Mouse (Mus musculus): ENCODE measurements around the gene Wdr46. TPM values are rescaled to one million over a fixed set of nuclear protein-coding genes. Genes with fewer than 3 reads are reported as not detected.

Wdr46 gene
- polyA plus RNA-seq, 1 experiment from 2014 or later: 31.8 TPM

DNA sequence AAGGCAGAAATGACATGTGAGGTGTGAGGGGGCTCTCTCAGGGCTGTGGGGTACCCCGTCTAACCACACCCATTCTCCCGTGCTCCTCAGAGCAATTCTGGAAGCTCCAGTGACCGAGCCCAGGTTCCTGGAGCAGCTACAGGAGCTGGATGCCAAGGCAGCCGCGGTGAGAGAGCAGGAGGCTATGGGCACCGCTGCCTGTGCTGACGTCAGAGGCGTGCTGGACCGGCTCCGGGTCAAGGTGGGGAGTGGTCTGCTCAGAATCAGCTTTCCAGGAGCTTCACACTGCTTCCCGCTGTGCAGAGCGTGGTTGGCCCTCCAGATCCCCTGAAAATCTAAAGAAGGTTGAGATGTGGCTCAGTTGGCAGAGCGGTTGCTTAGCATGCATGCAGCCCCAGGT lies 18.7 kb downstream of the Wdr46 start:
- no peak for ATAC-seq (replicated peaks; ENCODE audit: low FRiP score, low TSS enrichment, low read depth)
- peaks cover 56% of the 10 kb centered on the region for H3K36me3 ChIP-seq (ENCODE audit: control insufficient read depth, insufficient read depth, low read length)

DNA sequence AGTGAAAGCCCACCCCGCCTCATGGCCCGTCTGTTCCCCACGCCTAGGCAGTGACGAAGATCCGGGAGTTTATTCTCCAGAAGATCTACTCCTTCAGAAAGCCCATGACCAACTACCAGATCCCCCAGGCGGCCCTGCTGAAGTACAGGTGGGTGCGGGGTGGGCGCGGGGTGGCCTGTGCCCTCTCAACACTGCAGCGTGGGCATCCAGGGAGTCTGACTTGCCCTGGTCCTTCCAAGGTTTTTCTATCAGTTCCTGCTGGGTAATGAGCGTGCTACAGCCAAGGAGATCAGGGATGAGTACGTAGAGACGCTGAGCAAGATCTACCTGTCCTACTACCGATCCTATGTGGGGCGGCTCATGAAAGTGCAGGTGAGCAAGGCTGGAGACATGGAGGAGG lies 19.5 kb downstream of the Wdr46 start:
- peaks cover 7% of the 10 kb centered on the region; the same call in 1 of the 2 replicates for H3K4me1 ChIP-seq (replicated peaks; ENCODE audit: control insufficient read depth, insufficient read depth, low read length)
- no peak overlapping the region for H3K9ac ChIP-seq (ENCODE audit: low read length)
- H3K27ac ChIP-seq (ENCODE audit: low read depth): no peak overlapping the region
- ATAC-seq (replicated peaks; ENCODE audit: low FRiP score, low TSS enrichment, low read depth) (no peak), DNase-seq (ENCODE audit: low spot score) (no peak)
- no peak overlapping the region for H3K4me2 ChIP-seq (ENCODE audit: low read length)
- no peaks in the 10 kb centered on the region for H3K9me3 ChIP-seq (ENCODE audit: control insufficient read depth, low read length)
- 94% methylated on average over 15 of the region's 15 CpGs for WGBS
- H3K27me3 ChIP-seq (replicated peaks; ENCODE audit: control insufficient read depth, insufficient read depth, low read length): no peaks in the 10 kb centered on the region
- H3K4me3 ChIP-seq (ENCODE audit: low read depth, low read length): no peak overlapping the region
- peaks cover 52% of the 10 kb centered on the region for H3K36me3 ChIP-seq (ENCODE audit: control insufficient read depth, insufficient read depth, low read length)

More for the DNA sequence above, 18.7 kb downstream of the Wdr46 start:
- Histone ChIP-seq H3K4me3 (ENCODE audit: low read depth, low read length) (no peak overlapping the region), H3K27ac (ENCODE audit: low read depth) (no peak overlapping the region), H3K4me2 (ENCODE audit: low read length) (no peak overlapping the region), H3K9ac (ENCODE audit: low read length) (no peak overlapping the region), H3K27me3 (replicated peaks; ENCODE audit: control insufficient read depth, insufficient read depth, low read length) (no peaks in the 10 kb centered on the region), H3K9me3 (ENCODE audit: control insufficient read depth, low read length) (no peaks in the 10 kb centered on the region), H3K4me1 (replicated peaks; ENCODE audit: control insufficient read depth, insufficient read depth, low read length) (peaks cover 13% of the 10 kb centered on the region)
- no peak for DNase-seq (ENCODE audit: low spot score)
- WGBS: 95% methylated on average over 13 of the region's 13 CpGs

DNA sequence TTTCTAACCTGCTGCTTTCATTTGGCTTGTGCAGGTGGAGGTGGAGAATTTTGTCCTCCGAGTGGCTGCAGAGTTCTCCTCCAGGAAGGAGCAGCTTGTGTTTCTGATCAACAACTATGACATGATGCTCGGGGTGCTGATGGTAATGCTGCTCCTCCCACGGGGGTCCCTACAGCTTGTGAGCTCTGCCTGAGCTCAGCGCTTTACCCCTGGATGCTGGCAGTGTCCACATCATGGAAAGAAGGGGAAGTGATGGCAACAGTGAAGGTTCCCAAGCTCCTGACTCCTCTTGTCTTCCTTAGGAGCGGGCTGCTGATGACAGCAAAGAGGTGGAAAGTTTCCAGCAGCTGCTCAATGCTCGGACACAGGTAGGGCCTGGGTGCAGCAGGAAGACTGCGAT lies 22.4 kb downstream of the Wdr46 start:
- ATAC-seq (replicated peaks; ENCODE audit: low FRiP score, low TSS enrichment, low read depth): no peak
- H3K9ac ChIP-seq (ENCODE audit: low read length): no peak overlapping the region
- H3K4me3 ChIP-seq (ENCODE audit: low read depth, low read length): no peak overlapping the region
- peaks cover 63% of the 10 kb centered on the region for H3K36me3 ChIP-seq (ENCODE audit: control insufficient read depth, insufficient read depth, low read length)
- H3K27me3 ChIP-seq (replicated peaks; ENCODE audit: control insufficient read depth, insufficient read depth, low read length): no peaks in the 10 kb centered on the region
- no peaks in the 10 kb centered on the region for H3K4me1 ChIP-seq (replicated peaks; ENCODE audit: control insufficient read depth, insufficient read depth, low read length)
- no peak overlapping the region for H3K27ac ChIP-seq (ENCODE audit: low read depth)
- 92% methylated on average over 7 of the region's 7 CpGs for WGBS
- H3K9me3 ChIP-seq (ENCODE audit: control insufficient read depth, low read length): no peaks in the 10 kb centered on the region
- no peak for DNase-seq (ENCODE audit: low spot score)
- no peak overlapping the region for H3K4me2 ChIP-seq (ENCODE audit: low read length)

DNA sequence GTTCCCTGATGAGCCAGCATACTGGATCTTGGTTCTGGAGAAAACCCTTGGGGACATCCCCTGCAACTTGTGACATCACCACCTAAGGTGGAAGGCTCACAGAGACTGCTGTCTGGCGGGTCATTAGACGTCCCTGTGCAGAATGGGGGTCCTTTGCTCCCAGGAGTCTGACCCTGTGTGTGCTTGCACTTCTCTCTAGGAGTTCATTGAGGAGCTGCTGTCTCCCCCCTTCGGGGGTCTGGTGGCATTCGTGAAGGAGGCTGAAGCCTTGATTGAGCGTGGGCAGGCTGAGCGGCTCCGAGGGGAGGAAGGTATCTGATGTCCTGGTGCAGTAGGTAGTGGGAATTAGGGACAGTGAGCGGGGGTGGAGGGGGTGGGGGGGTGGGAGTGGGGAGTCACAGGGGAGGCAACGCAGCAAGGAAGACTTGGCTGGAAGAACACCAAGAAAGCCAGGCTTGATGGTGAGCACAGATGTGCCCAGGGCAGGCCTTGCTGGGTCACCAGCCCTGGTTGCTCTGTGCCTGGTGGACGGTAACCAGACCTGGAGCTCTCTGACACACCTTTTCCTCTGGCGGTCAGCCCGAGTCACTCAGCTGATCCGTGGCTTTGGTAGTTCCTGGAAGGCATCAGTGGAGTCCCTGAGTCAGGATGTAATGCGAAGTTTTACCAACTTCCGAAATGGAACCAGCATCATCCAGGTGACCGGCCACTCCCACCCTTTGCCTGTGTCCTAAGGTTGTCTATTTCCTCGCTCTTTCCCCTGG lies 24.8 kb downstream of the Wdr46 start:
- Histone ChIP-seq H3K27ac (ENCODE audit: low read depth) (no peak overlapping the region), H3K4me3 (ENCODE audit: low read depth, low read length) (no peak overlapping the region), H3K9ac (ENCODE audit: low read length) (no peak overlapping the region), H3K9me3 (ENCODE audit: control insufficient read depth, low read length) (no peaks in the 10 kb centered on the region), H3K27me3 (replicated peaks; ENCODE audit: control insufficient read depth, insufficient read depth, low read length) (no peaks in the 10 kb centered on the region), H3K4me1 (replicated peaks; ENCODE audit: control insufficient read depth, insufficient read depth, low read length) (no peaks in the 10 kb centered on the region), H3K4me2 (ENCODE audit: low read length) (no peak overlapping the region), H3K36me3 (ENCODE audit: control insufficient read depth, insufficient read depth, low read length) (peaks cover 43% of the 10 kb centered on the region)
- WGBS: 87% methylated on average over 17 of the region's 17 CpGs
- ATAC-seq (replicated peaks; ENCODE audit: low FRiP score, low TSS enrichment, low read depth) (no peak), DNase-seq (ENCODE audit: low spot score) (no peak)

GRCm38 (mm10) chr17:33965846-33966550 lies 25.5 kb downstream of the Wdr46 start:
- ATAC-seq (replicated peaks; ENCODE audit: low FRiP score, low TSS enrichment, low read depth): no peak

DNA sequence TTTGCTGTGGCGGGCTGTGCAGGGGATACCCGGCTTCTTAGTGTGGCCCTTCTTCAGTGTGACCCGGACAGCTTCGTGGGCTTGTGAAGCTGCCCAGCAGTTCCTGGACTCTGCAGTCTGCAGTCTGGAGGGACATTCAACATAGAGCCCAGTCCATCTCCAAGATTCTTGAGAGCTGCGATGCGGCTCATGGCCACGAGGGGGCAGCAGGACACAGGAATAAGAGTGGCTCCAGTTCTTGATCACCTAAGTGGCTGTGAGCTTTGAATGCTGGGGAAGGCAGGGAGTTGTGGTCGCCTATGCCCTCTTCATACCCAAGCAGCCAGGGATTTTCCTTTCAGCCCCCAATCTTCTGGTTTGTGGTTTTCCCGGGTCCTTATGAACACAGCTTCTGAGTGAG lies 28.0 kb downstream of the Wdr46 start:
- H3K4me3 ChIP-seq (ENCODE audit: low read depth, low read length): no peak overlapping the region
- ATAC-seq (replicated peaks; ENCODE audit: low FRiP score, low TSS enrichment, low read depth): peak; percentile 50; the same call in 1 of the 2 replicates
- H3K27me3 ChIP-seq (replicated peaks; ENCODE audit: control insufficient read depth, insufficient read depth, low read length): no peaks in the 10 kb centered on the region
- no peaks in the 10 kb centered on the region for H3K4me1 ChIP-seq (replicated peaks; ENCODE audit: control insufficient read depth, insufficient read depth, low read length)
- H3K9me3 ChIP-seq (ENCODE audit: control insufficient read depth, low read length): no peaks in the 10 kb centered on the region
- H3K4me2 ChIP-seq (ENCODE audit: low read length): no peak overlapping the region
- H3K27ac ChIP-seq (ENCODE audit: low read depth): no peak overlapping the region
- DNase-seq (ENCODE audit: low spot score): peak; percentile 94
- WGBS: 5% methylated on average over 9 of the region's 9 CpGs
- H3K9ac ChIP-seq (ENCODE audit: low read length): no peak overlapping the region
- H3K36me3 ChIP-seq (ENCODE audit: control insufficient read depth, insufficient read depth, low read length): peaks cover 13% of the 10 kb centered on the region; the same call in 1 of the 2 replicates

More at GRCm38 (mm10) chr17:33965846-33966550, 25.5 kb downstream of the Wdr46 start:
- no peak for DNase-seq (ENCODE audit: low spot score)
- Histone ChIP-seq H3K4me2 (ENCODE audit: low read length) (no peak overlapping the region), H3K27ac (ENCODE audit: low read depth) (no peak overlapping the region), H3K9me3 (ENCODE audit: control insufficient read depth, low read length) (no peaks in the 10 kb centered on the region), H3K4me1 (replicated peaks; ENCODE audit: control insufficient read depth, insufficient read depth, low read length) (no peaks in the 10 kb centered on the region), H3K27me3 (replicated peaks; ENCODE audit: control insufficient read depth, insufficient read depth, low read length) (no peaks in the 10 kb centered on the region), H3K36me3 (ENCODE audit: control insufficient read depth, insufficient read depth, low read length) (peaks cover 38% of the 10 kb centered on the region), H3K9ac (ENCODE audit: low read length) (no peak overlapping the region), H3K4me3 (ENCODE audit: low read depth, low read length) (no peak overlapping the region)
- 85% methylated on average over 16 of the region's 16 CpGs for WGBS

- 31% methylated on average over 5 of the region's 5 CpGs for WGBS
- Histone ChIP-seq H3K36me3 (ENCODE audit: control insufficient read depth, insufficient read depth, low read length) (peaks cover 13% of the 10 kb centered on the region; the same call in 1 of the 2 replicates), H3K4me3 (ENCODE audit: low read depth, low read length) (no peak overlapping the region), H3K27me3 (replicated peaks; ENCODE audit: control insufficient read depth, insufficient read depth, low read length) (no peaks in the 10 kb centered on the region), H3K9ac (ENCODE audit: low read length) (no peak overlapping the region), H3K27ac (ENCODE audit: low read depth) (no peak overlapping the region), H3K9me3 (ENCODE audit: control insufficient read depth, low read length) (no peaks in the 10 kb centered on the region), H3K4me1 (replicated peaks; ENCODE audit: control insufficient read depth, insufficient read depth, low read length) (no peaks in the 10 kb centered on the region), H3K4me2 (ENCODE audit: low read length) (no peak overlapping the region)
- ATAC-seq (replicated peaks; ENCODE audit: low FRiP score, low TSS enrichment, low read depth): peak; percentile 18; the same call in 1 of the 2 replicates
- DNase-seq (ENCODE audit: low spot score): no peak
Measured at GRCm38 (mm10) chr17:33968927-33969326, 28.5 kb downstream of the Wdr46 start.

- no peak for DNase-seq (ENCODE audit: low spot score)
- H3K9ac ChIP-seq (ENCODE audit: low read length): no peak overlapping the region
- H3K27me3 ChIP-seq (replicated peaks; ENCODE audit: control insufficient read depth, insufficient read depth, low read length): no peaks in the 10 kb centered on the region
- no peak for ATAC-seq (replicated peaks; ENCODE audit: low FRiP score, low TSS enrichment, low read depth)
- H3K4me3 ChIP-seq (ENCODE audit: low read depth, low read length): no peak overlapping the region
- H3K27ac ChIP-seq (ENCODE audit: low read depth): no peak overlapping the region
- H3K4me1 ChIP-seq (replicated peaks; ENCODE audit: control insufficient read depth, insufficient read depth, low read length): no peaks in the 10 kb centered on the region
- WGBS: 67% methylated on average over 4 of the region's 4 CpGs
- H3K36me3 ChIP-seq (ENCODE audit: control insufficient read depth, insufficient read depth, low read length): peaks cover 13% of the 10 kb centered on the region; the same call in 1 of the 2 replicates
- no peak overlapping the region for H3K4me2 ChIP-seq (ENCODE audit: low read length)
- no peaks in the 10 kb centered on the region for H3K9me3 ChIP-seq (ENCODE audit: control insufficient read depth, low read length)
Measured at GRCm38 (mm10) chr17:33969394-33969793, 28.9 kb downstream of the Wdr46 start.
